Mouse (Mus musculus) left cerebral cortex, postnatal 14 days (tissue): ENCODE results near the gene Mus81. TPM values are rescaled to one million over a fixed set of nuclear protein-coding genes. Genes with fewer than 3 reads are reported as not detected.

Experiments
- DNase-seq, 2 experiments: peaks; one replicate each; pipeline ENCODE4 v3.0.0; 2021 to 2022; ENCODE audit warnings: low spot score in 2 of 2, mixed read lengths in 1 of 2
- intact Hi-C: fragments of 180-260 bp; cut with DNase I; formaldehyde crosslinking; loops from one replicate; pipeline ENCODE4 v1.15.1; 2025
- total RNA-seq, 2 experiments: library from RNA; stranded (reverse); gene quantifications; 2 replicates each; pipeline ENCODE4 v1.2.3; 2021

Mus81 gene
- total RNA-seq, 2 experiments from 2014 or later = 33.7 to 37.0 TPM

DNA sequence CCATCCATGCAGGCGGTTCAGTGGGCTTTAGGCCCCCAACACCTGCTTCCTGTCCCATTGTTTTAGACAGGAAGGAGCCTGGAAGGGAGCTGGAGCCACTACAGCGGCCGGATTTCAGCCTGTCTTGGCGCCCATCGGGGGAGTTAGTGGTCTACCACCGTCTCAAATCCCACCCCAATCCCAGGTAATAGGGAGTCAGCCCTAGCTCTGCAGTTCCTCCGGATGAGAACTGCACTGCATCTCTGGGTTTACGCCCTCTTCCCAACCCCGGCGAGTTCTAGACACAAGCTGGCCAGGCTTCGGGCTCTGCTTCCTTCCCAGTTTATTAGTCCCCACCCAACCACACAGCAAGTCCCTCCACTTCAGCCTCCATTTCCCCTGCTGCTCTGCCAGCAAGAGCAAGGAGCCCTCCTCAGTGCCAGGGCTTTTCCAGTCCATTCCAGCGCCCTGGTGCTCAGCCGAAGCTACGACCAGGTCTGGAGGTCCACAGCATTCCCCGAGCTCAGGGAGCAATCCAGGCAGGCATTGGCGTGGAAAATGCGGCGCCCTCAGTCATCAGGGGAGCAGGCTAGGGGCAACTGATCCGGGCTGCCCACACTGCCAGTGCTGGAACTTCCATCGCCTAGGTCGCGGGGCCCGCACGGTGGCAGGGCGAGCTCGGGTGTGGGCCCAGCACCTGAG, 31.8 kb downstream of the Mus81 start:
- DNase-seq = no peak
- intact Hi-C loops = no loop called here

DNA sequence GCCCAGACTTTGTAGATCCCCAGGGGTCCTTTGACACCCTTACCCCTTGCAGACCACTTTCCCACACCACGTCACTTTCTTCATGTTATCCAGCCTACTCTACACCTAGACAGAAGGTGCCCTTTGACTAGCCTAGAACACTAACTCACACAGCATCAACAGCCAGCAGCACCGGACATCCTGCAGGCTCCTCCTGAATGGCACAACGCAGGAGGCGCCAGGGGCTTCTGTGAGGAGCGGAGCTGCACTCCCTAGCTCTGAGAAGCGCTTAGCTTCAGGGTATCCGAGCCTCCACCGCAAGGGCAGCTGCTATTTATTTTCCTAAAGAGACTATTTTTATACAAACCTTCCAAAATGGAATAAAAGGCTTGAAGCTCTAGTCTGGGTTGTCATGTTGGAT, 32.6 kb downstream of the Mus81 start:
- no peak for DNase-seq
- intact Hi-C loops = no loop called here

GRCm38 (mm10) chr19:5455037-5455436, 33.2 kb downstream of the Mus81 start:
- intact Hi-C loops = no loop called here
- no peak for DNase-seq

- intact Hi-C loops = no loop called here
Measured at GRCm38 (mm10) chr19:5451766-5452165, 36.4 kb downstream of the Mus81 start.

DNA sequence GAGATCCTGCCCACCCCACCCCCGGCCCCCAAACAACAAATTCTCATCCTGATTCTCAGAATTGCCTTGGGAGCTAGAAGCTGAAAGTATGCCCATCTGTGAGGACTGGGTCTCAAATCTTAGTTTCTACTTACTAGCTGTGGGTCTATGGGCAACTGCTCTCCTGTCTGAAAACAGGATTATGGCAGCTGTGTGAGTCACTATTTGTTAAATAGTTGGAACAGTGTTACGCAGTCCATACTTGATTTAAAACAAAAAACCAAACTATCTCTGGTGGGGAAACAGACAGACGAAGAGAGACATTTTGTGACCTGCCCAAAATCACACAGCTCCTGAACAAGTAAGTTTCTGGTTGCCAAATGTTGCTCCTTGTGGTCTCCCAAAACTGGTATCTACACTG, 38.5 kb downstream of the Mus81 start:
- DNase-seq = no peak
- intact Hi-C loops = no loop called here

More at GRCm38 (mm10) chr19:5451766-5452165, 36.4 kb downstream of the Mus81 start:
- DNase-seq = no peak

DNA sequence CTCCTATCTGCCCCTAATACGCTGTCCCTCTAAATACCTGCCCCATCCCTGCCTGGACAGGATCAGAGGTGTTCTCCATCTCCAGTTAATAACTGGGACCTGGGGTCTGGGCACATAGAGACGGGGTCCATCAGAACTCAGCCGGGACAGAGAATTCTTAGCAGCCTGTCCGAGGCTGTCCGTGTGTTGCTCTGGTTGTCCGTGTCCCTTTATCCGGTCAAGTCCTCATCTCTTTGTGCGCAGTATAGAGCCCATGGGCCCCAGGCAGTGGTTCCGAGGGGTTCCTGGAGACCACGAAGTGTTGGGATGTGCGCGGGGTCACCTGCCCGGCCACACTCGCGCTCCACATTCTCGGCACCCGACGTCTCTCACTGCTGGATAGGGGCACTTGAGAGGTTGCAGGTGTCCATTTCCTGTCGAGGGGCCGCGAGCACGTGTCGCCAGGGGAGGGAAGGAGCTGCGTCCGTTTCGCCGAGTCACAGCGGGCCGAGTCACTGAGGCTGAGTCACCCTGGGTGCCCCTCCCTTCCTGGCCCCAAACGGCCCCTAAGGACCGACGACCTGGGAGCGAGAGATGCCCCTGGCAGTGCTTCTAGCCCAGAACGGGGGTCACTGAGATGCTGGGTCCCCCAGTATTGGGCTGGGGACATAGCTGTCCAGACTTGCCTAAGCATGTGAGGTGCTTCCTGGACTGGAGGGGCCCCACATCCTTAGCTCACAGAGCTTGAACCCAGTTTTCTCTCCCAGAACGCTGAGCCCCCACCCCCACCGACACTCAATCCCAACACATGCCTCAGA, 39.6 kb downstream of the Mus81 start:
- DNase-seq = no peak
- intact Hi-C loops = no loop called here

GRCm38 (mm10) chr19:5447515-5448353, 40.5 kb downstream of the Mus81 start, which contains the start of gene Fosl1:
Fosl1 (plus strand) TSS chr19:5447547.
- intact Hi-C loops = no loop called here
- peak; percentile 67 to 70 for DNase-seq

GRCm38 (mm10) chr19:5445747-5446146, 42.5 kb downstream of the Mus81 start:
- intact Hi-C loops = no loop called here
- no peak for DNase-seq

DNA sequence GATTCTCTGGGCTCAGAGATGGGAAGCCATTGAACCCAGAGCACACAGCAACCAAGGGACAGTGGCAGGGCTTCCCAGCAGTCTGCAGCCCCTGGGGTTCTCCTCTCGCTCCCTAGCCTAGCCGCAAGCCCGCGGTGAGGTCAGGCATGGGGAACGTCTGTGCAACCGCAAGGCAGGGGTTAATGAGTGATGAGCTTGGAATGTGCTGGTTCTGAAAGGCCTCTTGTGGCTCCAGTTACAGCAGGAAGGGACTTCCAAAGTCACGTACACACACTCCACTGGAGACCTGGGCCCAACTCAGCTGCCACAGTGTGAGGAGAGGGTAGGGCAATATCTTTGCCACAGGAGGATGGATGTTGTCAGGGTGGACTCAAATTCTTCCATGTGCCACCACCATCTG, 43.2 kb downstream of the Mus81 start:
- intact Hi-C loops = no loop called here
- DNase-seq = no peak

DNA sequence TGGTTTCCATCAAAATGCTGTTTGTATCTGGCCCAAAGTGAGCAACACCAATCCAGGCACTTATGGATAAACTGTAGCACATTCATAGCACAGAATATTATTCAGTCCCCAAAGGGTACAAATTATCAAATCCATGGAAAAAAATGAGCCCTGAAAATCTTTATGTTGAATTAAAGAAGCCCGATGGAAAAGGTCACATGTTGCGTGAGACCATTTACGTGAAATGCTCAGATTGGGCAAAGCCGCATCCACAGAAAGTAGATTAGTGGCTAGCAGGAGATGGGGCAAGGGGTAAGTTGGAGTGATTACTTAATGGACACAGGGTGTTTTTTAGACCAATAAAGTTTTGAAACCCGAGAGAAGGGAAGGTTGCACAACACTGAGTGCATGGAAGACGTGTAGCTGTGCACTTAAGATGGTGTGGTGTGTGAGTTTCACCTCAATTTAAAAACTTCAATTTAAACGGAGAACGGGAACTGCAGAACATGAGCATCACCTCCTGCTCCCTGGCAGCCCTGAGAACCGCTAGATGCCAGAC, 43.8 kb downstream of the Mus81 start:
- intact Hi-C loops = no loop called here
- no peak for DNase-seq

DNA sequence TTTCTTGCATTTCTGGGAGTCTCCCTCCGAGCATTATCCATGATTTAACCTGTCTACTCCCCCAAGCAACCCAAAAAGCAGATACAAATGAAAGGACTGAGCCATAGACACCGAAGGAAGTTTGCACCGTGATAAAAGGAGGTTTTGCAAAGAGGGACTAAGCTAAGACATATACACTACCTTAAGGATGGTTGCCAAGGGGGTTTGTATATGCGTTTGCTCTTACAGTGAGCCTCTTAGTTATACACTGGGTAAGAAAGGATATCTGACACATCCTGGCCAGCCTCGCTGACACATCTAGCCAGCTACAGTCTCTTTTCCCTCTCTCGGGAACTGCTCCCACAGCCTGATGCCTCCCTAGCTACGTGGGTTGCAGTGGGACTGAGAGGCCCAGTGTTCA, 54.3 kb downstream of the Mus81 start:
- no peak for DNase-seq
- intact Hi-C loops = loop anchor here (10.0 kb wide), 1 partner anchor 131 kb away; the partner anchor contains the start of genes Ap5b1 and Ovol1

GRCm38 (mm10) chr19:5432992-5433852, 55.0 kb downstream of the Mus81 start:
- DNase-seq = no peak
- intact Hi-C loops = loop anchor here (10.0 kb wide), 1 partner anchor 132 kb away; the partner anchor contains the start of genes Ap5b1 and Ovol1

Other genes starting within 250 kb of the Mus81 start
- gene Pacs1, start 215.3 kb downstream of the Mus81 start, total RNA-seq = 10 to 100 TPM; 66.2 to 69.4 TPM
- 100 to 1,000 TPM; 192 to 194 TPM for gene Sf3b2, start 192.9 kb downstream of the Mus81 start, total RNA-seq
- gene Gal3st3, start 190.1 kb downstream of the Mus81 start, total RNA-seq = 100 to 1,000 TPM; 106 to 107 TPM
- gene Catsper1, start 152.7 kb downstream of the Mus81 start, total RNA-seq = not detected
- gene Cst6, start 138.8 kb downstream of the Mus81 start, total RNA-seq = 10 to 100 TPM; 15.4 to 17.9 TPM
- 10 to 100 TPM; 24.3 to 24.5 TPM for gene Eif1ad, start 121.7 kb downstream of the Mus81 start, total RNA-seq
- gene Banf1, start 121.2 kb downstream of the Mus81 start, total RNA-seq = 10 to 100 TPM; 91.6 to 99.4 TPM
- gene Sart1, start 99.7 kb downstream of the Mus81 start, total RNA-seq = 10 to 100 TPM; 84.0 to 85.4 TPM
- gene Tsga10ip, start 85.9 kb downstream of the Mus81 start, total RNA-seq = under 1 TPM in 1 of 2 experiments, not detected in 1; 0.29 TPM
- gene Drap1, start 63.4 kb downstream of the Mus81 start, total RNA-seq = 100 to 1,000 TPM; 168 to 192 TPM
- 10 to 100 TPM; 60.8 to 63.3 TPM for gene AI837181, start 63.3 kb downstream of the Mus81 start, total RNA-seq
- not detected for gene Fosl1, start 40.9 kb downstream of the Mus81 start, total RNA-seq
- gene Ccdc85b, start 30.5 kb downstream of the Mus81 start, total RNA-seq = 10 to 100 TPM; 25.8 to 26.3 TPM
- gene Fibp, start 27.8 kb downstream of the Mus81 start, total RNA-seq = 10 to 100 TPM; 82.9 to 86.6 TPM
- 1 to 10 TPM; 2.2 to 2.7 TPM for gene Ctsw, start 19.9 kb downstream of the Mus81 start, total RNA-seq
- 10 to 100 TPM; 14.5 to 15.9 TPM for gene Efemp2, start 14.4 kb downstream of the Mus81 start, total RNA-seq
- 1,000 to 10,000 TPM; 1,767 to 1,844 TPM for gene Cfl1, start 2.1 kb upstream of the Mus81 start, total RNA-seq
- gene 1700020D05Rik, start 15.4 kb upstream of the Mus81 start, total RNA-seq = 1 to 10 TPM; 5.9 to 6.0 TPM
- 10 to 100 TPM; 78.7 to 83.6 TPM for gene Snx32, start 22.1 kb upstream of the Mus81 start, total RNA-seq
- not detected for gene Ovol1, start 72.2 kb upstream of the Mus81 start, total RNA-seq
- 1 to 10 TPM; 7.4 to 8.2 TPM for gene Ap5b1, start 79.6 kb upstream of the Mus81 start, total RNA-seq
- 10 to 100 TPM; 83.1 to 98.5 TPM for gene Rnaseh2c, start 113.5 kb upstream of the Mus81 start, total RNA-seq
- 10 to 100 TPM; 76.1 to 81.7 TPM for gene Kat5, start 121.8 kb upstream of the Mus81 start, total RNA-seq
- gene Rela, start 149.1 kb upstream of the Mus81 start, total RNA-seq = 10 to 100 TPM; 22.0 to 23.9 TPM
- gene Sipa1, start 175.3 kb upstream of the Mus81 start, total RNA-seq = 10 to 100 TPM; 23.9 to 24.4 TPM
- gene Map3k11, start 200.3 kb upstream of the Mus81 start, total RNA-seq = 10 to 100 TPM; 12.6 to 15.9 TPM
- gene Pcnx3, start 200.5 kb upstream of the Mus81 start, total RNA-seq = 10 to 100 TPM; 63.6 to 65.1 TPM
- gene Kcnk7, start 216.0 kb upstream of the Mus81 start, total RNA-seq = not detected
- gene Ehbp1l1, start 237.9 kb upstream of the Mus81 start, total RNA-seq = 10 to 100 TPM; 36.6 to 37.7 TPM
- 10 to 100 TPM; 38.7 to 39.2 TPM for gene Fam89b, start 241.3 kb upstream of the Mus81 start, total RNA-seq